Mouse (Mus musculus) kidney, adult 18-20 months (tissue): ENCODE measurements around the gene Sphk1.
A peak's percentile ranks its signal among the peaks of the same experiment; 100 is the strongest.
"Not testable (repeated sequence)": the region's sequence is repeated elsewhere in the genome, so short reads cannot be mapped to it uniquely, and the experiment has no call there.

Experiments used
- DNase-seq: peaks from one replicate; pipeline ENCODE4 v3.0.0; 2021

The Sphk1 gene

GRCm38 (mm10) chr11:116530187-116531147 is at the start of gene Sphk1:
TSS of gene Sphk1 (plus strand) at chr11:116530925.
- DNase-seq, result peak; percentile 24

DNA sequence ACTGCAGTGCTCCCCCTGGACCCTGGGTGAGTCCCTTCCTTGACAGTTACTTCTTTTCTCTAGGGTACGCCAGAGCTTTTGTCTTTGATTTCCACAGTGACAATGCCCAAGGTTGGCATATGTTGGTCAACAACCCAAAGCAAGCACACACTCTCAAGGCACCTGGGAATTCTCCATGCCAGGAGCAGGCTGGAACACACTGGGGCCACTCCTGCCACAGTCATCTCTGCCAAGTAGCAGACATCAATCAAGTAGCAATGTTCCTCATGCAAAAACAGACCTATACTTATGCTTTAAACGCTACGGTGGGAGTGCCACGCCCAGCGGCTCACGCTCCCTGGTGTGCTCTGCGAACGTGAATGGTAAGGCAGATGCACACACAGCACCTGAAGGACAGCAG is 49.8 kb upstream of the Sphk1 start:
- no peak for DNase-seq

DNA sequence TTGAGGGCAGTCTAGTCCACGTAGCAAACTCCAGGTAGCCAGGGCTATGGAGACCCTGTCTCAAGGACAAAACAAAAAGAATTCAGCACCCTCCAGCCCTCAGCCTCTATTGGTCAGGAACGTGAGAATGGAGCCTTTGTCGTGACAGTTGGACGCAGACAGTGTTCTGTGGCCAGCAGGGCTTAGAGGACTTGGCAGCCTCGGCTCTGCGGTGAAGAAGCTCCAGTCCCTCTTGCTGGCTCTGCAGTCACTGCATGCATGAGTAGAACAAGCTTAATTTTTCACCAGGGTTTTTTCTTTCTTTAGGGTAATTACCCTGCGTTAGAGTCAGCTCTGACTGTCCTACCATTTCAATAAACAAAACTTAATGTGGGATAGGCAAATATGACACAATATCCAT is 48.9 kb upstream of the Sphk1 start:
- DNase-seq, result no peak

DNA sequence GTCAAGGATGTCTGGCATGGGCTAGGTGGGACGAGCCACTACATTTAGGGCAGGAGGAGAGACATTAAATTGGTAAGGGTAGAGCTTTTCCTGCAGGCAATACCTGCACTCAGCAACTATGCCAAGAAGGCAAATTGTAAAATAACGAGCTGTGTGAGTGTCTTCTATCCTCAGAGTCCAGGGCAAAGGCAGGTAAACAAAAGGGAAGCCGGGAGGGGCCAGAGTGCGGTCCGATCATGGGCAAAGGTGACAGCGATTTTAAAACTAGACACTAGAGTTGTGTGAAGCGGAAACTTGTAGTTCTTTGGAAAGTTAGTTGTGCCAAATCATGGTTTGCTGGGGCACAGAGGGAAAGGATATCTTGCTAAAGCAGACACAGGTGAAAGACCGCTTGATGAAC is 46.5 kb upstream of the Sphk1 start:
- DNase-seq, result no peak

DNA sequence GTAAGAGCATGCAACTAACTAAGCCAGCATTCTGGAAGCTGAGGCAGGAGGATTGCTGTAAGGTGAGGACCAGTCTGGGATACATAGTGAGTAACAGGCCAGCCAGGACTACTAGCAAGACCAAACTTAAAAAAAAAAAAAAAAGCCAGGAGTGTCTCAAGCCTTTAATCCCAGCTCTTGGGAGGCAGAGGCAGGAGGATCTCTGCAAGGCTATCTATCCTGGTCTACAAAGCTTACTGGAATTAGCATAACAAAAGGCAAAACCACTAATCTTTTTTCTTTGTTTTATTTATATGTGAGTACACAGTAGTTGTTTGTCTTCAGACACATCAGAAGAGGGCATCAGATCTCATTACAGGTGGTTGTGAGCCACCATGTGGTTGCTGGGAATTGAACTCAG is 42.5 kb upstream of the Sphk1 start:
- DNase-seq, result no peak

- DNase-seq, result no peak
Measured at GRCm38 (mm10) chr11:116488693-116489375, 41.9 kb upstream of the Sphk1 start.

- DNase-seq, result no peak
Measured at GRCm38 (mm10) chr11:116489771-116490231, 40.9 kb upstream of the Sphk1 start.

DNA sequence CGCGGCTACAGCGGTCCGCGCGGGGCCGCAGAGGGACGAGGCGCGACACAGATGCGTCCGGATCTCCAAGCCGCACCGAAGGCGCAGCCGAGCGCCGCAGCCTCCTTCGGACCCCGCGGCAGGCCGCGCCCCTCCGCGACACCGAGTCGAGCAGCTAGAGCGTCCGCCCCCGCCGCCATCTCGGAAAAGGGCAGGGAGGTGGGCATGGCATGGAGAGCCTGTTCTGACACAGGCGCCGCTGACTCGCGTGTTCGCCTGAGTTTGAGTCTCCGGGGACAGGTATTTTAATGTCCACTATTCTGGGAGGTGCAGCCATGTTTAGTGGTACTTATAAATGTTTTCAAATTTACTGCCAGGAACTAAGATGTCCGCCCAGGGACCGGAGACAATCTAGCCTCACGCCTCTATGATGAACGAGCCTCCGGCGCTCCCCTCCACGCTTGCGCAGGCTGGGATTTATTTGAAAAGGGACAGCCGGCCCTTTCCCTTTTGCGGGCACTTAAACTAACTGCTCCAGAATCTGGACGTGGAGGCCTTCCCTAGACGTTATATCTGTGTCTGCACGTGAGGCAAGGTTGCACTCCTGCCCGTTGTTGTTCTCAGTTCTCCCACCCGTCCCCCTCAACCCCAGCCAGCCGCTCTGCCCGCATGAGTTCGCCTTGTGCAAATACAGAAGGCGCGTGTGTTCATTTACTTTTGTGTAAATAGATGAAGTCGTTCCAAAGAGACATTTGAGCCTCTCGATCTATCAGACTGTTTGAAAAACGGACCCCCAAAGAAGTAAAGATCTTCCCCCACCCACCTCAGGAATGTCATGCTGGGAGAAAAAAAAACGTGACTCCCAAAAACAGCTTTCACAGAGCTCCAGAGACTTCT is 40.3 kb upstream of the Sphk1 start:
- DNase-seq, result peak; percentile 91

DNA sequence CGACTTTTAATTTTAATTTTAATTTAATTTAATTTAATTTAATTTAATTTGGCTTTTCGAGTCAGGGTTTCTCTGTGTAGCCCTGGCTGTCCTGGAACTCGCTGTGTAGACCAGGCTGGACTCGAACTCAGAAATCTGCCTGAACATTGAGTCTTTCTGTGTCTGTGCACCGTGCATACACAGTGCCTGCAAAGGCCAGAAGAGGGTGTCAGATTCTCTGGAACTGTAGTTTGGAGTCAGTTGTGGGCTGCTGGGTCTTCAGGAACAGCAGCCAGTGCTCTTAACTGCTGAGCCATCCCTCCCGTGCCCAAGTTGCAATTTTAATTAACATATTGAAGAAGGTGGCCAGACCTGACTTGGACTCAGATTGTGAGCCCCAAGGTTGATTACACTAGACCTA is 39.4 kb upstream of the Sphk1 start:
- DNase-seq, result no peak

DNA sequence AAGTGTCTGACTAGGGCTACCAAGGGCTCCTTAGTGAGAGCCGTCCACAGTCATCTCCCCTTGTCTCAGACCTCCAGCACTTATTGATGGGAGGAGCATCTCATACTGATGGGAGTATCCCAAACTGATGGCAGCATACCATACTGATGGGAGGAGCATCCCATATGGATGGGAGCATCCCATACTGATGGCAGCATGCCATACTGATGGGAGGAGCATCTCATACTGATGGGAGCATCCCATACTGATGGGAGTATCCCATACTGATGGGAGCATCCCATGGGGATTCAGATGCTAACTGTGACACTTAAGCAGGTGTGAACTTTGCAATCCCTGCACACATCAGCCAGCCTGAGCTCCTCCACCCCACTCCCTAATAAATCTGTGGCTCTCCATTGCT is 38.2 kb upstream of the Sphk1 start:
- DNase-seq, result not testable (repeated sequence)

- no peak for DNase-seq
Measured at GRCm38 (mm10) chr11:116493191-116493590, 37.5 kb upstream of the Sphk1 start.

DNA sequence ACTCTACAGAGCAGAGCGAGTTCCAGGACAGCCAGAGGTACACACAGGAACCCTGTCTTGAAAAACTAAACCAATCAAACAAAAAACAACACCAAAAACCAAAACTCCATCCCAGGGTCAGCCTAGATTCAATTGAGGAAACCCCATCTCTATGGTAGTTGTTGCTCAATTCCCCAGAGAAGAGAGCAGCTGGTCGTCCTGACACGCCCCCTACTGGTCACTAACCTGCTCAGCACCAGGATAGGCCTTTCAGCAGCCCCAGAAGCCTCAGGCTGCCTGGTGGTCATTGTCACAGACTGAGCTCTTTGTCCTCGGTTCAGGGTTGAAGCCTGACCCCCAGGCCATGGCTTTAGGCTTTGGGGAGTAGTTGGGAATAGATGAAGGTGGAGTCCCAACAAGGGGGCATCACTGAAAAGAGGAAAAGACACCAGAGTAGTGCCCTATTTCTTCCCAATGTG is 36.9 kb upstream of the Sphk1 start, which contains the start of gene Prpsap1:
Prpsap1 (minus strand) TSS at position 408 of the 458 bp plus-strand sequence.
- DNase-seq, result peak; percentile 55

GRCm38 (mm10) chr11:116494474-116495174 is 36.1 kb upstream of the Sphk1 start:
- peak; percentile 43 for DNase-seq

DNA sequence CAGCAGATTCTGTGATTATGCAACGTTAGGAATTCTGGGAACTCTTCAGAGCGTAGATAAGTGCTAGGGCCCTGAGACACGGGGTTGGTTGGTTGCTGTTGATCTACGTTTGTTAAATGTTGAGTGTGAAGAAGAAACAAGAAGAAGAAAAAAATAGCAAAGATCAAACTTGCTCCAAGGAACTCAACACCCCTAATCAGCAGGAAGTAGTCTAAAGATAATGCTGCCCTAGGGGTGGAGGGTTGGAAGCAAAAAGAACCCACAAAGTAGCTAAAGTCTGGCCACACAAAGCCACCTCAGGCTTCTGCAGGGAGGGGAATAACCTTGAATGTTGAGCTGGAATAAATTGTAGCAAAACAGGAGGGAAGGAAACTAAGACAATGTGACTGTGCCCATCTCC is 33.4 kb upstream of the Sphk1 start:
- DNase-seq, result no peak

DNA sequence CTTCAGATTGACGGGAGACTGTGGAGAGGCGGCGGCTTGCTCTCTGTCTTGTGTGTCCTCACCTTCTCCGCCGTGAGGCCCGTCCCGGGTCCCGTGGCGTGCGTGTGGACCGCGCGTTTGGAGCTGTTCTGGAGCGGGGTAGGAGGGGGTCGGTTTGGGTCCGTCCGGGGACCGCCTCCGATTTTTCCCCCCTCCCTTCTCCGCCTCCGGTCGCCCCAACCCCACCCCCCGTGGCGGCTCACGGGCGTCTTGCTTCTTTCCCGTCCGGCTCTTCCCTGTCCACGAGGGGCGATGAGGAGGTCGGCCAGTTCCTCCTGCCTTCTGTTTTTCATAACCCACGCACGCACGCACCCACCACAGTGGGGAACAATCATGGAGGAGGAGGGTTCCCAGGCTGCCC is 32.1 kb upstream of the Sphk1 start:
- DNase-seq, result no peak

- DNase-seq, result no peak
Measured at GRCm38 (mm10) chr11:116499018-116499417, 31.7 kb upstream of the Sphk1 start.

- DNase-seq, result peak; percentile 43
Measured at GRCm38 (mm10) chr11:116501005-116501746, 29.5 kb upstream of the Sphk1 start.

DNA sequence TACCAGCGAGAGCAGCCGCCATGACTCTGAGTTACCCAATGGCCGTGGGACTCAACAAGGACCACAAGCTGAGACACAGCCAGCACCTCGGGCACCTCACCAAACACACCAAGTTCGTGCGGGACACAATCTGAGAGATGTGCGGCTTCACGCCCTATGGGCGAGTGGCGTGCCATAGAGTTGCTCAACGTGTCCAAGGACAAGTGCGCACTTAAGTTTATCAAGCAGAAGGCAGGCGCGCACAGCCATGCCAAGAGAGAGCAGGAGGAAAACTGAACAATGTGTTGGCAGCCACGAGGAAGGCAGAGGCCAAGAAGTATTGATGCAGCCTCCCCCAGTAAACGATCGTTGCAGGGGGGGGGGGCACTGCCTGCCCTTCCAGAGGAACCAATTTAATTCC is 26.2 kb upstream of the Sphk1 start:
- no peak for DNase-seq

DNA sequence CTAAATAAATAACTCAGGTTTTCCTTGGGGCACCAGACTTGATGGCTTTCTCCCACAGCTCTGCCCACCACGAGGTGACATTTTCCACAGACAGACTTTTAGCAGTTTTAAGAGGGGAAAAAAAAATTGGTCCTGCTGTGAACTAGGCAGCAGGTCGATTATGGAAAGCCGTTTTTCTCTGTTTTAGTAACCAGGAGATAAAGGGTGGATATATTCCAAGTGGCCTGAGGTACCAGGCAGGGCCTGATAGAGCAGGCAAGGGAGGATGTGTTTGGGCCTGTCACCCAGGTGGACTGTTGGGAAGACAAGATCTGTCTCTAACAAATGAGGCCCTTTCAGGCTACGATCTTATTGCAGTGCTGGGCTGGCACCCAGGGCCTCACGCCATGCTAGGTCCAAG is 25.2 kb upstream of the Sphk1 start:
- DNase-seq, result no peak

DNA sequence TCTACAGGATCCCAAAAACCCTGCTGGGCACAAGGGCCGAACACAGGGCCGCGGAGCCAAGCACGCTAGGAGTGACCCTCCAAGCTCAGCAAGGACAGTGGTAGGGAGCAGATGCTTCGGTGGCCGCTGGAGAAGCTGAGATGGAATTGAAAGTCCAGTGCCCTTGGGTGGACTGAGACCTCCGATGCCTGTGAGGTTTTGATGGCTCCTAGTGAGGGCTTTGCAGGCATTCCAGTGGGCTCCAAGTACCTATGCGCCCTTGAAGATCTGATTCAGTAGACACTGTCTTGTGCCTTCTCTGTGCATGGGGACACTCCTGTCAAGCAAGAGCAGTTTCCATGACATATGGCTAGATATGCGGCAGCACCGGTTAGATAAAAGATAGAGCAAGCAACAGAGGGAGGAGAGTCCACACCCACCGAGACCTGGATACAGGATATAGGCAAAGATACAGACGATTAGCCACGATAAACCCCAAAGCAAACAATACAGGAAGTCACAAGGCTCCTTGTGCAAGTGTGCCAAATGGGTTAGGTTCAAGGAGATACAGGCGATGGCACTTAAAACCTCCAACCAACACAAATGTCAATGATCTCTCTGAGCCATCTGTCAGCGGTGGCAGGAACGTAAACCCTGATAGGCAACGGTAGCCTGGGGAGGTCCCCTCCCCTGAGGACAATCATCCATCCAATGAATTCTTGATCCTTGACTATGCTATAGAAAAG is 24.4 kb upstream of the Sphk1 start:
- DNase-seq, result no peak

GRCm38 (mm10) chr11:116508689-116509088 is 22.0 kb upstream of the Sphk1 start:
- DNase-seq, result no peak
